Mouse (Mus musculus) thymus, postnatal 14 days (tissue): ENCODE measurements around the gene Fbxo40.
A peak's percentile ranks its signal among the peaks of the same experiment; 100 is the strongest.

Source experiments
- DNase-seq: peaks from one replicate; pipeline ENCODE4 v3.0.0; 2021

Fbxo40 gene

GRCm38 (mm10) chr16:36989999-36990625 is at the start of gene Fbxo40:
Fbxo40 (minus strand) TSS chr16:36990467.
- DNase-seq: no peak

- no peak for DNase-seq
These were observed 44.5 kb upstream of the Fbxo40 start for GRCm38 (mm10) chr16:37034751-37035150.

DNA sequence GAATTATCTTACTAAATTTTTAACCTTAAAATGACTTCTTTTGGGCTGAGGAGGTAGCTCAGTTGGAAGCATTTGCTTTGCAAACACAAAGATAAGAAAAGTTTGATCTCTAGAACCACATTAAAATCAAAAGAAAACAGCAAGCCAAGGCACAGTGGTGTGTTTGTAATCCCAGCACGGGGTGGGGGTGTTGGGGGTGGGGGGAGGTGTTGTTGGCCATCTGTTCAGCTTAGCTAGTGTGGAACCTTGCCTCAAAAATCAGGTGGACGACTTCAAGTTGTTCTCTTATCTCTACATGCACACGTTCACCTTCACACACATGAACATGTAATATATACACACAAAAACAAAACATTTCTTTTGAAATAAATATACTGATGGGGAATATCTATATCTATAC is 41.7 kb upstream of the Fbxo40 start:
- DNase-seq: no peak

GRCm38 (mm10) chr16:37027581-37027980 is 37.3 kb upstream of the Fbxo40 start:
- no peak for DNase-seq

DNA sequence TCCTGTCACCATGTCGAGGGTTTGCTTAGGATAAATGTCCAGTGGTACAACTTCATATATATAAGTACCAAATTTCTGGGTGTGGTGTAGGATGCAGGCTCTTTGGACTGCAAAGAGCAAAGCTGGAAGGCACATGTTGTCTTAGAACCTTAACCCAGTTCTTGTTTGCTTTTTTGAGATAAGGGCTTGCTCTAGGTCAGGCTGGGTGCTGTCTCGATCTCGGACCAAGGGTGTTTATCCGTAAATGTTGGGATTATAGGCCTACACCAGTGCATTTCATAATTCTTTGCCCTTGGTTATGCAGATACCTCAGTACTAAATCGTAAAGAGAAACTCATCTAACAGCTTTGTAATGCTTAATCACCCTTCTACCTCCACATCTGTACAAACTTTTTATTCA is 22.1 kb upstream of the Fbxo40 start:
- no peak for DNase-seq

GRCm38 (mm10) chr16:37011922-37012289 is 21.6 kb upstream of the Fbxo40 start:
- no peak for DNase-seq

- DNase-seq: peak; percentile 95
These were observed 21.0 kb upstream of the Fbxo40 start, which contains the start of gene Polq for GRCm38 (mm10) chr16:37011061-37011921. Polq (plus strand) TSS chr16:37011786.

GRCm38 (mm10) chr16:37010370-37010769 is 20.1 kb upstream of the Fbxo40 start:
- peak; percentile 39 for DNase-seq

DNA sequence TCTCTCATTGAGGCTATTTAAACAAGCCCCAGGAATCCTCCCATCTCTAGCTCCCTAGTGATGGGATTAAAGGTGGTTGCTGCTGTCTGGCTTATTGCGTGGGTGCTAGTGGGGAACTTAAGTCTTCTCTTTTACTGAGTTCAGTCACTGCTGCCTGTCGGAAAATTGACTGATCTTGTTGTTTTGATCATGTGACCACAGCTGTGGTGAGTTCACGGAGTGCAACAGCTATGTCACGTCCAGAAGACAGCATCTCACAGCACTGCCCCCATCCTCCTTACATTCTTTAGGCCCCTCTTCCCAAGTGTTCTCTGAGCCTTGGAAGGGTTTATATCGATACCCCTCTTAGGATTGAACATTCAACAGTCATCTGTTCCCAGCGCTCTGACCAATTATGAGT is 19.0 kb upstream of the Fbxo40 start:
- DNase-seq: no peak

GRCm38 (mm10) chr16:36999366-36999972 is 9.2 kb upstream of the Fbxo40 start:
- DNase-seq: no peak

DNA sequence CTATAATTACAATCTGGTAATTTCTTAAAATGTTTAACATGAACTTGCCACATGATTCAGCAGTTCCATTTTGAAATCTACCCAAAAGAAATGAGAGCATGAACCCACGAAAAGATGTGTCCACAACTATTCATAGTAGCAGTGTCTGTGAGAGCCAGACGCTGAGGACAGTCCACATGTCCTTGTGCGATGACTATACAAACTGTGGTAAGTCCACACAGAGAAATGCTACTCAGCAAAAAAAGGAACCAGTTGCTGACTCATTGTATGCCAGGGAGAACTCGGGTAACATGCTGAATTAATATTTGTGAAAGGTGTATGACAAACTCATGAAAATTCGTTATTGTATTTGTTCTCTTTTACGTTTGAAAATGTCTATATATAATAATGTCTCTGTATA is 7.4 kb upstream of the Fbxo40 start:
- no peak for DNase-seq

DNA sequence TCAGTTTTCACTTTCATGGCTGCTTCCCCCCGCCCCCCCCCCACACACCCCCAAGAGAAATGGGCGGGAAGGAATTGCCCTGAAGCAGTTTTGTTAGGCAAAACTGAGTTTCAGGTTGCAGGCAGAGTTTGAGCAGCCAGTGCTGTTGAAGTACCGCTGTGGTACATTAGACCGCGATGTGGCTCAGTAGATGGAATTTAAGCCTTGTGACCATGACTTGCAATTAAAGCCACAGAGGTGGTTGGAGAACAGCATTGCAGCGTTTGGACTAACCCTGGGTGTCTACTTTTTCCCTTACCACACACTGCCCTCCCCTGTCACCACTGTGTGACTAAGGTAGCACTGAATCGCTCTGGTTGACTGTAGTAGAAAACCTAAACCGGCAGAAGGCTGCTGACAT is 774 bp downstream of the Fbxo40 start:
- no peak for DNase-seq

DNA sequence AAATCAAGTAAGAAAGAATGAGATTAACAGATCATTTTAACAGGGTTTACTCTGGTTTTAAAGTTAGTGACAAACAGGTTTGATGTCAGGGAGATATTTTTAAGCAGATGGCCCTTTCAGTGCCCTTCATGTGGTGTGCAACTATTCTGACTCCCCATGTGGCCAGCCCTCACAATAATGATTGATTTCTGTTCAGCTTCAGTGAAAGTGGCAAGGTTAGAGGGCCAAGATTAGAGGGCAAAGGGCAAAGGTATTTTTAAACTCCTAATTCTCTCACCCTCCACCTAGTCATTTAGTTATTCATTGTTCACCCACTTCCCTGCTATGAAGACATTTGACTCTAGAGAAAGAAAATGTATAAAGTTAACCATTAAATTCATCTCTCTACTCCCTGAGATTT is 2.2 kb downstream of the Fbxo40 start:
- no peak for DNase-seq

- DNase-seq: no peak
These were observed 2.9 kb downstream of the Fbxo40 start for GRCm38 (mm10) chr16:36987399-36987798.

- DNase-seq: peak; percentile 15
These were observed 4.6 kb downstream of the Fbxo40 start for GRCm38 (mm10) chr16:36985636-36986042.

DNA sequence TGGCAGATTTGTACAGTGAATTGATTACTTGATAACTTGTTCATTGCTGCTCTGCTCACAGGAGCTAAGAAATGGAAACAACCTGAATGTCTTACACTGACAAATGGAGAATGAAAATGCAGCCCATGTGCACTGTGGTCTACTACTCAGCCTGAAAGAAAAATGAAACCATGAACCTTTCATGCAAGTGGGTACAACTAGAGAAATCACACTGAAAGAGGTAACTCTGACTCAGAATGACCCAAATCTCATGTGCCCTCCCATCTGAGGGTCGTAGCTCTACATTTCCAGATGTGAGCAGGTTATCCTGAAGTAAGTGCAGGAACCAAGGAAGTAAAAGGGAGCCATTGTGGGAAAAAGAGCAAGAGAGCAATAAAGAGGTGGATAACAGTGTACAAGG is 6.5 kb downstream of the Fbxo40 start:
- DNase-seq: no peak

- DNase-seq: no peak
These were observed 11.1 kb downstream of the Fbxo40 start for GRCm38 (mm10) chr16:36979127-36979526.

- DNase-seq: no peak
These were observed 26.9 kb downstream of the Fbxo40 start for GRCm38 (mm10) chr16:36963415-36963814.

- no peak for DNase-seq
These were observed 35.2 kb downstream of the Fbxo40 start for GRCm38 (mm10) chr16:36955106-36955505.

DNA sequence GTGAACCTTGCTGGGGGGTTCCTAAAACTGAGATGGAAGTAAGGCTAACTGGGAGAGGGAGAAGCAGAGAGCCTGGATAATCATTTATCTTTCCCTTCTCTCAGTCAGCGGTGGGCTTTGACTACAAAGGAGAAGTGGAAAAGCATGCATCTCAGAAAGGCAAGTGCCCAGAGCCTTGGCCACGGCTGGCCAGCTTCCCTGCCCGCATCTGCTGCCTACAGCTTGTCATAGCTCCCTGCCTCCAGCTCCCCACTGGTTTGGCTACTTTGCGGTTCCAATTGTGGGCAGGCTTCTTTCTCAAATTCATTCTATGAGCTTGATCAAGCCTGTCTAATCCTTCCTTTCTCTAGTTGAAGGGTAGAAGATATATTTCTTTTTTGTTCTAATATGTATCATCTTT is 39.2 kb downstream of the Fbxo40 start:
- no peak for DNase-seq

GRCm38 (mm10) chr16:36949614-36950336 is 40.5 kb downstream of the Fbxo40 start:
- no peak for DNase-seq

GRCm38 (mm10) chr16:36947646-36948197 is 42.5 kb downstream of the Fbxo40 start:
- no peak for DNase-seq
